ENCODE assay signal across 7 mouse cellular contexts in genomic region chr2:174899940-174900670, GRCm38 (mm10).
DNase-seq lines count a peak whose midpoint lies in the region; ATAC-seq lines count a peak whose summit lies in the region.

No protein-coding gene starts in this region.

- no peak overlapping the region for H3K9ac ChIP-seq in kidney, embryonic 16.5 days (replicated peaks; ENCODE audit: low read length)
- no peak overlapping the region for H3K9ac ChIP-seq in forebrain, embryonic 11.5 days (ENCODE audit: low read length)
- no peak overlapping the region; the same call in 1 of the 2 replicates for H3K9ac ChIP-seq in limb, embryonic 13.5 days

- WGBS in kidney, embryonic 16.5 days = 57% methylated on average over 5 of the region's 5 CpGs
- WGBS in forebrain, embryonic 11.5 days = 77% methylated on average over 5 of the region's 5 CpGs
- 58% methylated on average over 5 of the region's 5 CpGs for WGBS in limb, embryonic 13.5 days

- no peaks in the 10 kb centered on the region for H3K27me3 ChIP-seq in kidney, embryonic 16.5 days (ENCODE audit: insufficient read depth, low read length)
- H3K27me3 ChIP-seq in forebrain, embryonic 11.5 days (ENCODE audit: control insufficient read depth, insufficient read depth, low read length) = no peaks in the 10 kb centered on the region
- no peaks in the 10 kb centered on the region for H3K27me3 ChIP-seq in limb, embryonic 13.5 days

- no peaks in the 10 kb centered on the region for H3K36me3 ChIP-seq in kidney, embryonic 16.5 days (ENCODE audit: insufficient read depth, low read length)
- H3K36me3 ChIP-seq in forebrain, embryonic 11.5 days (ENCODE audit: control insufficient read depth, insufficient read depth, low read length) = no peaks in the 10 kb centered on the region
- no peaks in the 10 kb centered on the region for H3K36me3 ChIP-seq in limb, embryonic 13.5 days

- DNase-seq in kidney, adult 8-10 months = no peak
- no peak for DNase-seq in forebrain, embryonic 11.5 days (ENCODE audit: low spot score)
- DNase-seq in frontal cortex, adult 2 months (ENCODE audit: extremely low spot score in 1 of 2, low spot score in 1 of 2) = no peak

- H3K4me2 ChIP-seq in kidney, embryonic 16.5 days (replicated peaks; ENCODE audit: low read depth, low read length) = no peak overlapping the region
- H3K4me2 ChIP-seq in forebrain, embryonic 11.5 days (ENCODE audit: low read depth, low read length, severe bottlenecking) = no peak overlapping the region
- H3K4me2 ChIP-seq in limb, embryonic 13.5 days (replicated peaks) = no peak overlapping the region

- no peaks in the 10 kb centered on the region for H3K9me3 ChIP-seq in kidney, embryonic 16.5 days (ENCODE audit: low read length)
- H3K9me3 ChIP-seq in forebrain, embryonic 11.5 days (ENCODE audit: control insufficient read depth, low read length) = no peaks in the 10 kb centered on the region
- H3K9me3 ChIP-seq in limb, embryonic 13.5 days = no peaks in the 10 kb centered on the region

- peak overlapping the region; percentile 54; the same call in 1 of the 2 replicates for H3K27ac ChIP-seq in kidney, embryonic 16.5 days (ENCODE audit: low read length)
- no peak overlapping the region for H3K27ac ChIP-seq in forebrain, embryonic 11.5 days (ENCODE audit: low read depth, low read length)
- H3K27ac ChIP-seq in limb, embryonic 13.5 days = peak overlapping the region; percentile 76

- H3K4me3 ChIP-seq in kidney, embryonic 16.5 days (ENCODE audit: low read length) = no peak overlapping the region
- H3K4me3 ChIP-seq in forebrain, embryonic 11.5 days (ENCODE audit: low read depth, low read length) = no peak overlapping the region
- H3K4me3 ChIP-seq in limb, embryonic 13.5 days = no peak overlapping the region

- peak; percentile 24; the same call in 1 of the 2 replicates for ATAC-seq in kidney, embryonic 16.5 days (ENCODE audit: low FRiP score, low TSS enrichment)
- ATAC-seq in forebrain, embryonic 11.5 days (replicated peaks; ENCODE audit: low FRiP score) = peak; percentile 25; the same call in 1 of the 2 replicates
- peak; percentile 26; the same call in 1 of the 2 replicates for ATAC-seq in granulocyte monocyte progenitor cell, adult 5-6 weeks (replicated peaks; ENCODE audit: poor library complexity, severe bottlenecking)
- ATAC-seq in limb, embryonic 13.5 days (ENCODE audit: low FRiP score, low read depth) = peak; percentile 48; the same call in 1 of the 2 replicates
- no peak for ATAC-seq in CD4-positive, CD25-positive, alpha-beta regulatory T cell, adult 4 months

- peaks cover 6% of the 10 kb centered on the region for H3K4me1 ChIP-seq in kidney, embryonic 16.5 days (ENCODE audit: insufficient read depth, low read length)
- H3K4me1 ChIP-seq in forebrain, embryonic 11.5 days (replicated peaks; ENCODE audit: control insufficient read depth, insufficient read depth, low read length) = no peaks in the 10 kb centered on the region
- H3K4me1 ChIP-seq in limb, embryonic 13.5 days = peaks cover 14% of the 10 kb centered on the region
